Mouse (Mus musculus): ENCODE data around the gene Synrg. TPM values are rescaled to one million over a fixed set of nuclear protein-coding genes. Genes with fewer than 3 reads are reported as not detected.

Synrg gene
- 10 to 100 TPM; 26.7 to 31.0 TPM for total RNA-seq (2021)
- long read RNA-seq, experiment 1, partial matches to known transcripts: 4 of 15 reads
- long read RNA-seq, experiment 1, other reads (novel, unspliced or antisense): 8 of 15 reads
- long read RNA-seq, experiment 2, partial matches to known transcripts: 2 of 10 reads
- long read RNA-seq, experiment 2, other reads (novel, unspliced or antisense): 7 of 10 reads

DNA sequence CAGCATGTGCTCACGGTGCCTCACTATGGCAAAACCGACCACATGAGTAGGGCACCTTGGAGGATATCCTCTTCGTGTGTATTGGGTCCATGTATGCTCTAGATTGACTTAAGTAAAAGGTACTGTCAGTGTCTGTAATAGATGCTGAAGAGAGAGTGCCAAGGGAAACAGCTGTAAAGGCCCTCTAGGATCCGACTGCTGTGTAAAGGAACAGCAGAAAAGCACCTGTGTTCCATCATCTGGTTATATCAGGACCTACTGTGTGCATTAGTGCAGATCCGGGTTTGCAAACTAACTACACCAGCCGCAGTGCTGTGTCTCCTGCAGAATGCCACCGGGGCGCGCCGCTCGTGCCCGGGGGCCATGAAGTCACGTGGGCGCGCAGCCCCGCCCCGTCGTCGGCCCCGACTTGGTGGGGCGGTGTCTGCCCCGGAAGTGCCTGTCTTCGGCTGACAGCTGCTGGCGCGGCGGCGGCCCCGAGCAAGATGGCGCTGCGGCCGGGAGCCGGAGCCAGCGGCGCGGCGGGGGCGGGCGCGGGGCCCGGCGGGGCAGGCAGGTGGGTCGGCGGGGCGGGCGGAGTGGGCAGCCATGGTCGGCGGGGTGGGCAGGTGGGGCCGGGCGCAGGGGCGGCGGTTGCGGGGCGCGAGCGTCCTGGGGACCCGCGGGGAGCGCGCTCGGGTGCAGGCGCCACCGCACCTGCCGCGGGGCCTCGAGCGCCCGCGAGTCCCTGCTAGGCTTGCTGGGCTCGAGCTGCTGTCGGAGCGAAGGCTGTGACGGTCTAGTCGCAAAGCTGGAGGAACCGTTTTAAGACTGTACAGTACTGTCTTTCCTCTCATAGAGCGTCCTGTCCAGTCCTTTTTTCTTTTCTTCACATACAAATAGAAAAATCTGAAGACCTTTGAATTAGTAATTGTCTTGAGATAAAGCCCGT lies at the start of gene Synrg:
Gene Synrg (plus strand): TSS at position 438 of the 931 bp plus-strand sequence.
- peak; percentile 92 to 95 for DNase-seq

GRCm38 (mm10) chr11:83914501-83914900 lies 49.7 kb upstream of the Synrg start:
- no peak for DNase-seq

GRCm38 (mm10) chr11:83922600-83922999 lies 41.6 kb upstream of the Synrg start:
- no peak for DNase-seq

GRCm38 (mm10) chr11:83927097-83927496 lies 37.1 kb upstream of the Synrg start:
- no peak for DNase-seq

DNA sequence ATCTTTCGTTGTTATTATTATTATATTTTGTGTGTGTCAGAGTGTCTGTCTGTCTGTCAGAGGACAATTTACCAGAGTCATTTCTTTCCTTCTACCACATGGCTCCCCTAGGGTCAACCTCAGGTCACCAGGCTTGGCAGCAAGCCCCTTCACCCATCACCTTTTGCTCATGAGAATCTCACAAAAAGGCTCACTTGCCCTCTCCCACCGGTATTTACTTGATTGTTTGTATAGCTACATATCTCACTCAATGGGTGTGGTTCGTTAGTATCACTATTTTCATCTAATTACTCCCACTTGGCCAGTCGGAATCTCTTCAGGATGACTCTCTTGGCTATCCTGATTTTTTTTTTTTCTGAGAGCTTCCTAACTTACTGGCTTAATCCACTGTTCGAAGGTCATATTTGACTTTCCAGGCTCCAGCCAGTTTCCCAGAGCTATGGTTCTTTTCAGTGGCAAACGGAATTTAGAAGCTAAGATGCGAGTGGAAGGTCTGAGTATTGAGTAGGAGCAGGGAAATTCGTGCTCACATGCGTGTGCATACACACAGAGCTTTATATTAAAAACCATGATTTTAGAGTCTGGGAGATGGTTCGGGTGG lies 31.6 kb upstream of the Synrg start:
- no peak for DNase-seq

- no peak for DNase-seq
Measured at GRCm38 (mm10) chr11:83933376-83933775, 30.9 kb upstream of the Synrg start.

GRCm38 (mm10) chr11:83935986-83936665 lies 28.1 kb upstream of the Synrg start:
- peak; percentile 62 to 86 for DNase-seq

DNA sequence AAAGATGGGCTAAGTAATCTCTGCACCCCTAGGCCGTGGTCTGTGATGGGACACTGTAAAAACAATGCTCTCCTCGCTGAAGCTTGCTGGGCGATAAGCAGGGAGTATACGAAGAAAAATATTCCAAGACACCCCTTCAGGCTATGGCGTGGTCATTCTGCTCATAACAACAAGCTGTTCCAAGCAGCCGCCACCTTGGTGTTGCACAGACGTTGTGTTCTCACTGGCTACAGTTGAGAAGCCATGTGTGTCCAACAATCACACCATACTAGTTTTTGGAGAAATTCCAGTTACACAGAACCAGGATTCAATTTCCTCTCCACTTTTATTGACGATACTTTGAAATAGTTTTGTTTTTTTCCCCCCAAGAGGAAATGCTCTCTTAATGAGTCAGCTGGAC lies 25.7 kb upstream of the Synrg start:
- DNase-seq: no peak

- peak; percentile 93 to 94 for DNase-seq
Measured at GRCm38 (mm10) chr11:83941950-83942840, 22.0 kb upstream of the Synrg start, which contains the start of gene Ddx52. TSS of gene Ddx52 (plus strand) at chr11:83942062.

DNA sequence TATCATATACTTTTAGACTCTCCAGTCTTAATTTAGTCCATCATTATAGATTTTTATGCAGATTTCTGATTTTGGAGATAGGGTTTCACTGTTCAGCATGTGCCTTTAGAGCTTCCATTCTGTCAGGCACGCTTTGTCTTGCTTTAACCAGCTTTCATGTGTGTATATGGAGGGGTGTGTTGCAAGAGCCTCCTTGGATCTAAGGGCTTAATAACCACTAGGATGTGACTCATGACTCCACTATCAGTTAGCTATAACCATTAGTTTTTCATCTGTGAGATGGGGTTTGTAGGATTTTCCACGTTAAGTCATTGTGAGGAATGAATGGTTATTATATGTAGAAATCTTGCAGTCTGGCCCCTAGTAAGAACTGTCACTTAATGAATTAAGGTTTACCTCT lies 7.4 kb upstream of the Synrg start:
- DNase-seq: no peak

DNA sequence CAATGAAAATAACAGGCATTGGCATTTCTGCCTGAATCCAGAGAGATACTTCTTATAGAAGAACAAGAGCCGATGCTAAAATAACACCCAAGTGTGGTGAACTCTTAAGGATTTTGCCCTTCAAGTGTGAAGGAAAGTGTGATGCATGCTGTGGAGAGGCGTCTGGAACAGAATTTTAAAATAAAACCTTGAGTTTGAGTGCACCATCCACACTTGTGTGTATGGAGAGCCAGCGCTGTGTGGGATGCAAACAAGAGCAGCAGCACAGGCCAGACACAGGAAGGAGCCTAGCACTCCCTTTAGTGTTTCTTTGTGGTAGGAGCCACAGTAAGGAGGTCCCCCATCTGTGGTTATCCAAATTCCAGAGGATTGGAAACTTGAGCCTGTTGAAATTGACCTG lies 2.2 kb upstream of the Synrg start:
- DNase-seq: no peak

- no peak for DNase-seq
Measured at GRCm38 (mm10) chr11:83967436-83968204, 3.4 kb downstream of the Synrg start.

GRCm38 (mm10) chr11:83968205-83968575 lies 4.0 kb downstream of the Synrg start:
- DNase-seq: no peak

- DNase-seq: no peak
Measured at GRCm38 (mm10) chr11:83969040-83969439, 4.8 kb downstream of the Synrg start.

- no peak for DNase-seq
Measured at GRCm38 (mm10) chr11:83974561-83975346, 10.5 kb downstream of the Synrg start.

DNA sequence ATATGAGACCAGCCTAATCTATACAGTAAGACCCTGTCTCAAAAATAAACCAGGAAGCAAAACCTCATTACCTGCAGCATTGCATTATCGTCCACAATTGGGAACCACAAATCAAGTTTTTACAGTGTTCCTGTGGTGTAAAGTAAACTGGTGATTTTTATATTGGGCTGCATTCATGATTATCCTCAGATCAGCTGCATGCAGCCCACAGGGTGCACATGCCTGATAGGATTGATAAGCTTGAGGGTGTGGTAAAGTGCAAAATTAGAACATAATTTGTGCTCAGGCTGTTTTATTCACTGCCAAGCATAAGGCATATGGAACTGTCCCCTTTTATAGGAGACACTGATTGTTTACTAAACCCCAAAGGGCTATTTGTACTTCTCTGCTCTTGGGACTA lies 11.3 kb downstream of the Synrg start:
- no peak for DNase-seq

- DNase-seq: no peak
Measured at GRCm38 (mm10) chr11:83976236-83976977, 12.2 kb downstream of the Synrg start.

DNA sequence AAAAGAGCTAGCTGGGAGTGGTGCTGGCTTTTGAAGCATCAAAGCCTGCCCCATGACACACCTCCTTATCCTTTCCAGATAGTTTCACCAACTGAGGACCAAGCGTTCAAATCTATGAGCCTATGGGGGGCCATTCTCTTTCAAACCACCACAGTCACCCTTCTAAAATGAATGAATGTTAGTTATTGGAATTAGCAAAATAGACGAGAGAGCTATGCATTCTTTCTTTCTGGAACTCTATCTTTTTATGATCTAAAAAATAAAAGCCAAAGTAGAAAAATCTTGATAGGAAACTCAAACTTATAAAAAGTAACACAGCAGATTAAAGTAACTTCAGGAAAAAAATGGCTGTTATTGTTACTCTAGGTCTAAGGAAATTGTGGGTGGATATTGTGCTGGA lies 13.6 kb downstream of the Synrg start:
- no peak for DNase-seq

DNA sequence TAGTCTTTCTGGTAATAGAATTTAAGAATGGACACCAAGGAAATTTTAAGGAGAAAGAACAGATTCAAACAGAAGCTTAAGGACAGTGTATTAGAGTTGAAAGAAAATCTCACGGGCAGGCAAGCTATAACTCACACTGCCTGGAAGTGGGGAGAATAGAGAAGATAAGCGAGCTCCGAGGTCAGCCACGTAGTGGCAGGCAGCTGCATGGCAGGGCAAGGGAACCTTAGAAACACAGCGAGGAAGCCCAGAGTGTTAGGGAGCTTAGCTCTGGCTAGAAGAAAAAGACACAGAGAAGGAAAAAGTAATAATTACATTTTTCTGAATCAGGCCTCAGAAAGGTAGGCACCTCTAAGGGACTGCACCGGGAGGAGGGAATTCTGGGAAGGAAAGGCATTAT lies 15.8 kb downstream of the Synrg start:
- no peak for DNase-seq
